Comparison of ENCODE assay signal across 25 mouse cellular contexts in genomic region chr3:53310615-53311014, GRCm38 (mm10).
DNase-seq lines count a peak whose midpoint lies in the region; ATAC-seq and TF ChIP-seq lines count a peak whose summit lies in the region.
"Had no signal": no experiment of that assay in that cellular context is flagged by ENCODE, and none has a peak within 500 bp of the region (broad histone marks: within the 10 kb centered on the region; RNA-seq: fewer than 3 reads in every experiment).

No protein-coding gene starts in this region.

- no peaks in the 10 kb centered on the region for H3K9me3 ChIP-seq in forebrain, embryonic 15.5 days
- H3K9me3 ChIP-seq in forebrain, embryonic 12.5 days: 0 out of 2 replicates have a peak, but pooled peaks cover 2% of the 10 kb centered on the region
- H3K9me3 ChIP-seq in forebrain, postnatal 0 days (ENCODE audit: low read length): 0 out of 2 replicates have a peak, but pooled peaks cover 6% of the 10 kb centered on the region
- H3K9me3 ChIP-seq in midbrain, postnatal 0 days (ENCODE audit: low read length): no peaks in the 10 kb centered on the region
- H3K9me3 ChIP-seq: embryonic facial prominence, embryonic 12.5 days; embryonic facial prominence, embryonic 15.5 days; intestine, embryonic 15.5 days had no signal

- no peak for TF ChIP-seq POLR2A in cortical plate, adult 2 months (IDR thresholded peaks at IDR 0.05; ENCODE audit: extremely low read depth, insufficient read depth, low read length)

- H3K9ac ChIP-seq in forebrain, embryonic 15.5 days (replicated peaks): no peak overlapping the region
- no peak overlapping the region for H3K9ac ChIP-seq in forebrain, embryonic 12.5 days
- no peak overlapping the region for H3K9ac ChIP-seq in forebrain, postnatal 0 days
- no peak overlapping the region for H3K9ac ChIP-seq in midbrain, postnatal 0 days (replicated peaks; ENCODE audit: low read length, poor library complexity, severe bottlenecking)
- H3K9ac ChIP-seq: embryonic facial prominence, embryonic 12.5 days; embryonic facial prominence, embryonic 15.5 days; hindbrain, embryonic 13.5 days; intestine, embryonic 15.5 days had no signal

- H3K4me2 ChIP-seq in forebrain, embryonic 15.5 days (replicated peaks): no peak overlapping the region
- no peak overlapping the region for H3K4me2 ChIP-seq in forebrain, embryonic 12.5 days
- H3K4me2 ChIP-seq in forebrain, postnatal 0 days (ENCODE audit: low read depth): no peak overlapping the region
- H3K4me2 ChIP-seq in midbrain, postnatal 0 days (ENCODE audit: low read depth, low read length, poor library complexity, severe bottlenecking): no peak overlapping the region
- H3K4me2 ChIP-seq: embryonic facial prominence, embryonic 12.5 days; embryonic facial prominence, embryonic 15.5 days; heart, embryonic 11.5 days; hindbrain, embryonic 13.5 days; intestine, embryonic 15.5 days had no signal

- peak; percentile 69 for ATAC-seq in forebrain, embryonic 15.5 days (replicated peaks)
- no peak for ATAC-seq in forebrain, embryonic 12.5 days (ENCODE audit: low FRiP score)
- ATAC-seq in forebrain, postnatal 0 days: peak; percentile 87
- ATAC-seq in midbrain, postnatal 0 days (ENCODE audit: low FRiP score): no peak
- ATAC-seq: CD4-positive, CD25-positive, alpha-beta regulatory T cell, adult 4 months; hindbrain, embryonic 16.5 days; intestine, embryonic 15.5 days had no signal

- no peak overlapping the region for H3K4me3 ChIP-seq in forebrain, embryonic 15.5 days
- no peak overlapping the region for H3K4me3 ChIP-seq in forebrain, embryonic 12.5 days (replicated peaks)
- H3K4me3 ChIP-seq in cortical plate, adult 2 months (ENCODE audit: insufficient read depth, low read length): no peak overlapping the region
- H3K4me3 ChIP-seq in forebrain, postnatal 0 days (ENCODE audit: low read depth, low read length): no peak overlapping the region
- H3K4me3 ChIP-seq in midbrain, postnatal 0 days (ENCODE audit: low read depth, low read length): no peak overlapping the region
- H3K4me3 ChIP-seq: embryonic facial prominence, embryonic 12.5 days; embryonic facial prominence, embryonic 15.5 days; erythroblast, embryonic 14.5 days; hindbrain, embryonic 10.5 days; hindbrain, embryonic 13.5 days; intestine, embryonic 15.5 days had no signal

- no peak for TF ChIP-seq CTCF in cortical plate, adult 2 months (IDR thresholded peaks at IDR 0.05; ENCODE audit: extremely low read depth, insufficient read depth, low read length)
- no peak for TF ChIP-seq CTCF in forebrain, postnatal 0 days (IDR thresholded peaks at IDR 0.05; ENCODE audit: low read depth)
- TF ChIP-seq CTCF in midbrain, postnatal 0 days (IDR thresholded peaks at IDR 0.05): no peak

- H3K27me3 ChIP-seq in forebrain, embryonic 15.5 days: no peaks in the 10 kb centered on the region
- no peaks in the 10 kb centered on the region for H3K27me3 ChIP-seq in forebrain, embryonic 12.5 days
- H3K27me3 ChIP-seq in forebrain, postnatal 0 days (ENCODE audit: insufficient read depth, low read length): no peaks in the 10 kb centered on the region
- H3K27me3 ChIP-seq in midbrain, postnatal 0 days (ENCODE audit: insufficient read depth, low read length): no peaks in the 10 kb centered on the region
- H3K27me3 ChIP-seq: embryonic facial prominence, embryonic 12.5 days; embryonic facial prominence, embryonic 15.5 days; hindbrain, embryonic 13.5 days; intestine, embryonic 15.5 days had no signal

- H3K36me3 ChIP-seq in forebrain, embryonic 15.5 days: no peaks in the 10 kb centered on the region
- no peaks in the 10 kb centered on the region for H3K36me3 ChIP-seq in forebrain, embryonic 12.5 days (replicated peaks)
- no peaks in the 10 kb centered on the region for H3K36me3 ChIP-seq in forebrain, postnatal 0 days (ENCODE audit: insufficient read depth)
- no peaks in the 10 kb centered on the region for H3K36me3 ChIP-seq in midbrain, postnatal 0 days (ENCODE audit: insufficient read depth, low read length)
- H3K36me3 ChIP-seq: embryonic facial prominence, embryonic 12.5 days; embryonic facial prominence, embryonic 15.5 days; hindbrain, embryonic 10.5 days; hindbrain, embryonic 13.5 days; intestine, embryonic 15.5 days had no signal

- DNase-seq in layer of hippocampus, adult 9-11 months: peak; percentile 8
- no peak for DNase-seq in layer of hippocampus, adult 8-10 months (ENCODE audit: low spot score in 2 of 2)
- peak; percentile 57 for DNase-seq in forebrain, postnatal 0 days
- DNase-seq in midbrain, postnatal 0 days (ENCODE audit: low spot score): no peak
- DNase-seq: adrenal gland, adult 2 months; adrenal gland, postnatal 14 days; cerebellum, adult 18-20 months; cerebellum, adult 9-10 months; cerebellum, postnatal 14 days; gastrocnemius, postnatal 10 days; gastrocnemius, postnatal 36 days; kidney, adult 11 months; kidney, adult 8-10 months had no signal

- 0 out of 2 replicates have a peak overlapping the region, but pooled peaks have one; percentile 69 for H3K27ac ChIP-seq in forebrain, embryonic 15.5 days (replicated peaks)
- no peak overlapping the region for H3K27ac ChIP-seq in forebrain, embryonic 12.5 days
- H3K27ac ChIP-seq in cortical plate, adult 2 months (ENCODE audit: insufficient read depth, low read length): 0 out of 2 replicates have a peak overlapping the region, but pooled peaks have one; percentile 51
- H3K27ac ChIP-seq in forebrain, postnatal 0 days (ENCODE audit: low read depth, low read length): peak overlapping the region; percentile 62; the same call in 1 of the 2 replicates
- no peak overlapping the region for H3K27ac ChIP-seq in midbrain, postnatal 0 days (ENCODE audit: low read depth, low read length)
- H3K27ac ChIP-seq: embryonic facial prominence, embryonic 12.5 days; embryonic facial prominence, embryonic 15.5 days; hindbrain, embryonic 10.5 days; hindbrain, embryonic 13.5 days; intestine, embryonic 15.5 days had no signal

- peaks cover 7% of the 10 kb centered on the region; the same call in 1 of the 2 replicates for H3K4me1 ChIP-seq in forebrain, embryonic 15.5 days
- no peaks in the 10 kb centered on the region for H3K4me1 ChIP-seq in forebrain, embryonic 12.5 days
- H3K4me1 ChIP-seq in cortical plate, adult 2 months (ENCODE audit: control insufficient read depth, insufficient read depth, low read length): peaks cover 2% of the 10 kb centered on the region; the same call in 1 of the 2 replicates
- H3K4me1 ChIP-seq in forebrain, postnatal 0 days (ENCODE audit: insufficient read depth): peaks cover 5% of the 10 kb centered on the region; the same call in 1 of the 2 replicates
- H3K4me1 ChIP-seq in midbrain, postnatal 0 days (ENCODE audit: insufficient read depth, low read length): no peaks in the 10 kb centered on the region
- H3K4me1 ChIP-seq: embryonic facial prominence, embryonic 12.5 days; embryonic facial prominence, embryonic 15.5 days; hindbrain, embryonic 10.5 days; hindbrain, embryonic 13.5 days; intestine, embryonic 15.5 days had no signal

- 76% methylated on average over 2 of the region's 2 CpGs for WGBS in forebrain, embryonic 15.5 days
- WGBS in forebrain, embryonic 12.5 days: 97% methylated on average over 2 of the region's 2 CpGs
- 87% methylated on average over 2 of the region's 2 CpGs for WGBS in forebrain, postnatal 0 days
- WGBS in midbrain, postnatal 0 days: 95% methylated on average over 2 of the region's 2 CpGs

Comparison
In these comparisons a context has a peak if more than half of its experiments do, and no peak if none do; other contexts are left out.
1. ATAC-seq: peak in forebrain, embryonic 15.5 days (single experiment) and forebrain, postnatal 0 days (single experiment); none in forebrain, embryonic 12.5 days (single experiment) and midbrain, postnatal 0 days (single experiment).
2. H3K27ac ChIP-seq: peak in forebrain, embryonic 15.5 days (single experiment), cortical plate, adult 2 months (single experiment) and forebrain, postnatal 0 days (single experiment); none in forebrain, embryonic 12.5 days (single experiment) and midbrain, postnatal 0 days (single experiment).
3. DNase-seq: peak in layer of hippocampus, adult 9-11 months (single experiment) and forebrain, postnatal 0 days (single experiment); none in layer of hippocampus, adult 8-10 months (0 of 2) and midbrain, postnatal 0 days (single experiment).